Mouse (Mus musculus) cerebellum, postnatal 36 days (tissue): ENCODE results near the gene Fbxo10.
"Not testable (repeated sequence)": the region's sequence is repeated elsewhere in the genome, so short reads cannot be mapped to it uniquely, and the experiment has no call there.

ENCODE experiments used
- DNase-seq, 2 experiments: peaks; one replicate each; pipeline ENCODE4 v3.0.0; 2021 to 2022; ENCODE audit warnings: mixed read lengths in 2 of 2

The Fbxo10 gene

DNA sequence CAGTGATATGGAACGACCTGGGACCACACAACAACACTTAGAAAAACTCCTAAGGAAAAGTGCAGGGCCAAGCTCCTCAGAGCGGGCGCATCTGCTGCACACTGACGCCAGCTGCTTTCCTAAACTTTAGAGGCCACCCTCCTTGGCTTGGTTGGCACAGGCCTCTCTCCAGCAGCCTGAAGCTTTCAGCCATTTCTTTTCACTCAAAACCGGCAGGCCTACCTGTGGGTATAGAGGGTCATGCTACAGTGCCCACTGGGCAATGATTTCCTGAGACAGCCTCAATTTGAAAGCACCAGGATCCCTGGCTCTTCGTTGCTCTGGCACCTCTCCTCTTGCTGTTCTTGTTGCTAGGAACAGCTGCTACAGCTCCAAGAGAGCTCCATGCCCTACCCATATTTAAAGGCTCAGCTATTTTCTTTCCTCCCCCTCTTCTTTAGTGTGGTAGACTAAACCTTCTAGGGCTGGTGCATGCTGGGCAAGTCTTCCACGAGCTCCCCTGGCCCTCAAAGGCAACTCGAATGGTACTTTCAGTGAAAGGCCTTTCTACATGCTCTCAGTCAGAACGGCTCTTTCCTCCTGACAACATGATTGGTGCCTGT is 37.0 kb downstream of the Fbxo10 start:
- DNase-seq: no peak

DNA sequence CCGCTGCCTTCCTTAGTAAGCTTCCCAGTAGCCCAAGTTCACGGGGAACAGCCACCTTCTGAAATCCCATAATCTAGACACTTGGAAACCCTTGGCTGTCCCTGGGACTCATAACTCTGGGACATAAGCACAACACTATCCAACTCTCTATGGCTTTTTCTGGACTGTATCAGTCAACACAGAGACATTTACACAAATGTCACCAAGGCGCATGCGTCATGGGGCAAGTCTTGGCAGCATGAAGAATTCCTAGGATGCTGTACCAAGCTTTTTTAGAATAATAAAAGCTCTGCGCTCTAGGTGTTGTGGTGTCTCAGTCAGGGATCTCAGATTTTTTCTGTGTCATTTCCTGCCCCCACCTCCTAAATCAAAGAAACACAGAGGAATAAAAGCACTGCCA is 37.7 kb downstream of the Fbxo10 start:
- no peak for DNase-seq

DNA sequence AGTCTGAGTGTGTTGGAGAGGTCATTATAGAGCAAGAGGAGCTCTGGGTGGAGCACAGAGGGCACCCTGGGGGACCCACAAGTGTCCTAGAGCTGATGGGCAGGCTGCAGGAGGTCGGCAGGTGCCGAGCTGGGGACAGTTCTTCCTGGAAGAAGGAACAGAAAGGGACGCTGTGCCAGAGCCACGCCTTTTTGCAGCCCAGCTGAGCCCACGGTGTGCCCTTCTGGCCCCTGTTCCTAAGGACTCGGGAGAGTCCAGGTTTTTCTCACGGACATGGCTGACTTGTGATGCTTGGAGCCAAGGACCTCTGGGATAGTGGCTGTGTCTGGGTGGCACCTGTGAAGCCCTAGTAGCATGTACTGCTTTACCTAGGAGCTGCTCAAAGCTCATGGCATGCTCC is 43.6 kb downstream of the Fbxo10 start:
- no peak for DNase-seq

DNA sequence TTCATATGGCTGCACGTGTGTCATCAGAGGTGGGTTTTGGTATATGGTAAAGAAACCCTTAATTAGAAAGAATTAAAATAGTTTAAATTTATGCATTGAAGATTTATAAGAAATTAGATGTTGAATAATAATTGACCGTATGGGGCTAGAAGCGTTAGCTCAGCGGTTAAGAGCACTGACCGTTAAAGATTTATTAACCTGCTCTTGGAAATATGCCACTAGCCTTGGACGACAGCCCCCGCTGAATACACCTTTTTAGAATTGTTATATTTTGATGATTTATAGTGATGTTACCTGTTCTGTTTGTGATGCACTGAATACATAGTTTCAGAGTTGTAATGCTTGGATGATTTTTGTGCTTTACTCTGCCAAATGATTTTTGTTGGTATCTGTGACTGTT is 44.9 kb downstream of the Fbxo10 start:
- DNase-seq: not testable (repeated sequence)

DNA sequence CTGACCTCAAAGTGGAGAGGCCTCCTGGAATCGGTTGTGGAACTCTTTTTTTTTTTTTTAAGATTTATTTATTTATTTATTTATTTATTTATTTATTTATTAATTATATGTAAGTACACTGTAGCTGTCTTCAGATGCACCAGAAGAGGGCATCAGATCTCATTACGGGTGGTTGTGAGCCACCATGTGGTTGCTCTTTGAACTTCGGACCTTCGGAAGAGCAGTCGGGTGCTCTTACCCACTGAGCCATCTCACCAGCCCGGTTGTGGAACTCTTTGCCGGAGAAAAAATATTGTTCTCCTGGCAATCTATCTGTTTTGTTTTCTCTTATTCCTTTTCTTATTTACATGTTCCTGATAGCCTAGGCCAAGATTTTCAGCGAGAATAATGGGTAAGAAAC is 45.5 kb downstream of the Fbxo10 start:
- DNase-seq: not testable (repeated sequence)

DNA sequence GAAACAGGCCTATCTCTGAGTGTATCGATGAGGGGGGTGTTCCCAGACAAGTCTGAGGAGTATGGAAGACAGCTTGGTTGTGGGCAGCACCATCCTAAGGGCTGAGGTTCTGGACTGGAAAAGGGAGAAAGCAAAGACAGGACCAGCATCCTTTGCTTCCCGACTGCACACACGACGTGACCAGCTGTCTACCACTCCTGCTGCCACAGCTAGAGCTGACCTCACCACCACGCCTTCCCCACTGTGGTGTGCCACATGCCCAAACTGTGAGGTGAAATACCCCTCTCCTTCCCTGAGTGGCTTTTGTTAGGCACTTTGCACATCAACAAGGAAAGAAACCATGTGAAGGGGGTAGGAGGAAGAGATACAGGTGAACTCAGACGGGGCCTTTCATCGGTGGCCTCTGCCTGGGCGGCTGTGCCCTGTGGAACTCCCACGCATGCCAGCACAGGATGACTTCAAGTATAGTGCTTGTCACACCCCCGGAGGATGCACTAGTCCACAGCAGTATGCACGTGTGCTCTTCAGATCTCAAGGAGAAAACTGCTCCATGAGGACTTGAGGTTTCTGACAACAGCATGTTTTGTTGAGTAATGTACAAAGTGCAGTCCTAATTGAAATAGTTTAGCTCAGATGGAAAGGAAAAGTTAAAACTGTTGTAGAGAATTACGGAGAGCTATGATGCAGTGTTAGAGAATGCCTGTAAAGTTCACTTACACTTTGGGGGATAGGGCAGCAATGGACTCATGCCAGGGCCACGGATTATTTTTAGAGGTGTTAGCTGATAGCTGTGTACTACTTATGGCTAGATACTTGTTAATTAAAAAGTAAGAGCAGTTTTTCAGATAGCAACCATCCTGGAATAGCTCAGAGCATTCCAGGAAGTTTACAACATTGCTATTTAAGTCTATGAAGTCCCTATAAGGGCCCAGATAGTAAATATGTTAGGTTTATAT is 46.7 kb downstream of the Fbxo10 start:
- no peak for DNase-seq

DNA sequence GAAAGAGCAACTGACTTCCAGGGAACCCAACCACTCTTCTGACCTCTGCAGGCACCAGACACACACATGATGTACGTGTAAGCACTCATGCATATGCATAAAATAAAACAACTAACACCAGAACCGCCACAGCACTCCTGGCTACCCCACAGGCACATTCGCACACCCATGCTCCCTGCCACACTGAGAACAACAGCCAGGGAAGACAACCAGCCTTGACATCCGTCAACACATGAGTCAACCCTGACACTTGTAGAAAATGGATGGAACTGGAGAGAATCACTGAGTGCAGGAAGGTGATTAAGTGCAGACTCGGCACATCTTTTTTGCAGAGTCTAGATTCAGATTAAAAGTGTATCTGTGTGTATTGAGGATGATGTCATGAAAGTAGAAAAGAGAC is 47.8 kb downstream of the Fbxo10 start:
- no peak for DNase-seq

DNA sequence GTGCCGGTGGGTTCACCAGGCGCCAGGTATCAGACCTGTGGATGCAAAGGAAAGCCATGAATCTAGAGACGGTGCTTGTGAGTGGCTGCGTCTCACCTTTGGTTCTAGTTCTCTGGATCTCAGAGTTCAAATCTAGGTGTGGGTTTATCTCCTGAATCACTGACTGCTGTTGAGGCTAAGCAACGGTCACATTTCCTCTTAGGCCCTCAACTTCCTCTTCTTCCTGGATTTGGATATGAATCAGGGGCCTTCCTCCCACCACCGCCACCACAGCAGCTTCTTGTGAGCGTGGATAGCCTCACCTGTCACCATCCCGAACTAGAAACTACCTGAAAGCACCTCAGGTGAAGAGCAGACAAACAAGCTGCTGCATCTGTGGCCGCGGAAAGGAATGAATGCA is 48.4 kb downstream of the Fbxo10 start:
- no peak for DNase-seq

DNA sequence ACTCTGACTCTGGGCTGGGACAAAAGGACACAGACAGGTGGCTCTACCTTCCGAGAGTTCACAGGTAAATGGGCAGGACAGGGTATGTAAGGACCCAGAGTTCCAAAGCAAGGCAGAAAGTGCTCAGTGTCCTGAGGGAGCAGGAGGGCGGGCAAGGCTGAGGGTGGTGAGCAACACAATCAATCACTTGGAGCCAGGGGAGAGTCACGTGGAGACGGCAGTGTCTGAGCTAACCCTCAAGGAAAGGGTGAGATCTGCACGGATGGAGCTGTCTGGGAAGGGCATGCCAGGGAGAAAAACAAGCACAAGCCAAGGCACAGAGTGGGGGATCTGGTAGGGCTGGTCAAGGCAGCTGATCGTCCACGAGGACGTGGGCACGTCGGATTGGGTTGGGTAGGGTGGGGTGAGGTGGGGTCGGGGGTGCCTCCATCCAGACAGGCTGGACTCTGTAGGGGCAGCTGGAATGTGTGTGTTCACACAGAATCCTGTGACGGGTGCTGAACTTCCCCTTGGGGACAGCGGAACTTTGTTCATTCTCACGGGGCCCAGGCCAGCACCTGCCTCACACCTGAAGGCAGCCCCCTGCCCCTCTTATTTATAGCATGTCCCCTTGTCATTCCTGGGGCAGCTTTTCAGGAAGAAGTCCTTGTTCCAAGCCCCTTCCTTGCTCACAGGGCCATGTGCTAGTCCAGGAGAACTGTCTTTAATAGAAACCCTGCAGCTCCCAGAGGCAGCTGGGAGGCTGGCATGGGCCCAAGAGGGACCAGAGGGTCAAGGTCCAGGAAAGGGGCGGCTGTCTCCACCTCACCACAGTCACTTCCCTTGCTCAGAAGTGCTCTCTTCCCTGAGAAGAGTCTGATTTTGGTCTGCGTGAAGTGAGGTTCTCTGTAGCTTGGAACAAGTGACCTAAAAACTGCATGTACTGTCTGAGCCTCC is 49.4 kb downstream of the Fbxo10 start:
- no peak for DNase-seq

DNA sequence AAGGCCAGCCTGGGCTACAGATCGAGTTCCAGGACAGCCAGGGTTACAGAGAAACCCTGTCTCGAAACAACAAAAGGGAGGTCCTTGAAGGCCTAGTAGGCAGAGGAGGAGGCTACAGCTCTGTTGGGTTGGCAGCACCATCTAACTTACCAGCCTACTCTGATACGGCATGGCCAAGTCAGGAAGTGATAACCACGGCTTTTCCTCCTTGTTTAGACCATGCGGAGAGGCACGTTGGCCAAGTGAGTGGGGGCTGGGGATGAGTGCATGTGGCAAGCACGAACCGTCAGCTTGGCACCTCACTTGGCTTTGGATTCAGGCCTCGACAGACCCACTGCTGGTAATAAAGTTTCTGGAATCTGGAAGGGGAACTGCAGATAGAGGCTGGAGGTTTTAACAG is 51.8 kb downstream of the Fbxo10 start:
- no peak for DNase-seq

DNA sequence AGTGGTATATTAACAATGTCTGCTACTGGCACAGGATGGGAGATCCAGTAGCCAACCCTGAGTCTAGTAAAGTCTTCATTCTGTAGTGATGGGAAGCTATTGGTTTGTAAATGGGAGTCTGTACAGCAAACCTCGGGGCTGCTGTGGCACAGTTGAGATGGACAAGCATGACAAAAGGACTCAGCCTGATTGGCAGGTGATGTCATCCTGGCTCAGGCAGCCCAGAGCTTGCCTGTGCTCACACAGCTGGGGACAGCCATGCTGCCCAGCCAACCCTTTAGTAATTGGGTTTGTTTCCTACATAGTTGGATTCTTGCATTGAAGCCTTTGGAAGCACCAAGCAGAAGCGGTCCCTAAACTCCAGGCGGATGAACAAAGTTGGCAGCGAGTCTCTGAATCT is 57.9 kb downstream of the Fbxo10 start:
- DNase-seq: no peak

DNA sequence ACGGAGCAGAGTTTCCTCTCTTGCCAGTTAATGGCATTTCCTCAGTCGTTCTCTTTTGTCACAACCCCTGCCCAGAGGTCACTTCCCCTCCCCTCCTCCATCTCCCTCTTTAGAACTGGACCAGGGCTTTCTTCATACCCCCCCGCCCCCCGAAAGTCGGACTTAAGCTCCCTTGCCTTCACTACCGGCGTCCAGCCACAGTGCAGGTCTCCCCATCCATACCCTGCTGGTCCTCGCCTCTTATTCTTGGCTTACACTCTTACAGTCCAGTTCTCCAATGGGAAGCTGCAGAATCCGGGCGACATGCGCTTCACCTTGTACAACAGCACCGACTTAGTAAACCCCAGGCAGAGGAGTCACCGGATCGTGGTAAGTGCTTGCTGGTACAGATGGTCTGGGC is 65.4 kb downstream of the Fbxo10 start:
- DNase-seq: peak in 1 of 2 experiments; percentile 15

DNA sequence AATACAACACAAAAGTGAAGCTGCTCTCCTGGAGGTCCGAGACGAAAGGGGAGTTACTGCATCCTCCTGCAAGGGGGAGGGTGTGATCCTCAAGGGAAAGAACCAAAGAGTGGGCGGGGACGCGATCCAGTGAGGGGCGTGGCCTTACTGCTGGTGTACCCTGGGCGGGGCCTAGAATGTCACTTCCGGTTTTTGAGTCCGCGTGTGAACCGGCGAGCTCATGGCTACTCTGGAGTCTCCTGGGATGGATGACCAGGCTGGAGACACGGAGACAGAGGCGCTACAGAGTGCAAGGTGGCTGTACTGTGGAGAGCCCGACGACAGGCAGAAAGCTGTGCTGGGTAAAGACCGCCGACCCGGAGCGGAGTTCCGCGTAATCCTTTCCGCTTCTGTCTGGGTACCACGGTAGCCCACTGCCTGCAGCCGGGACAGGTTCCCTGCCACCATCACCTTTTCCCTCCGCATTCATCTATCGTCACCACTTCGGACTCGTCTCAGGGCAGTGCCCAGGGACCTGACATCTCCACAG is 65.9 kb downstream of the Fbxo10 start, which contains the start of gene Polr1e:
Polr1e (plus strand) TSS at position 132 of the 529 bp plus-strand sequence.
- peak; percentile 82 to 83 for DNase-seq

DNA sequence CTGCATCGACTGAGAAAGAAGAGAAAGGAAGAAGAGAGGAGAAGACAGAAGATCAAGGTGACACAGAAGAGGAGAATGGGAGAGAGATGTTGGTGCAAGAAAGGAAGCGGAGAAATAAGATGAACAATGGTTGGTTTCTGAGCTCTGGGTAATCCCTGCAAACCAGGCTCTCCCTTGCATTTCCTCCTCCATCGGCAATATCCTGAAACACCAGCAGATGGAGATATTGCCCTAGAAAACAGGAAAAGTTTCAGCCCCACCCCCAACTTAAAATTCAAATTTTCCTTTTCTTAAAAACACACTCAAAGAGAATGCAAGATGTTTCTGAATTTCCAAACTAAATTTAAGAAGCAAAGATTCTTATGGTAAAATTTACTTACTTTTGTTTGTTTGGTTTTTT is 68.8 kb downstream of the Fbxo10 start:
- peak; percentile 45 to 71 for DNase-seq

DNA sequence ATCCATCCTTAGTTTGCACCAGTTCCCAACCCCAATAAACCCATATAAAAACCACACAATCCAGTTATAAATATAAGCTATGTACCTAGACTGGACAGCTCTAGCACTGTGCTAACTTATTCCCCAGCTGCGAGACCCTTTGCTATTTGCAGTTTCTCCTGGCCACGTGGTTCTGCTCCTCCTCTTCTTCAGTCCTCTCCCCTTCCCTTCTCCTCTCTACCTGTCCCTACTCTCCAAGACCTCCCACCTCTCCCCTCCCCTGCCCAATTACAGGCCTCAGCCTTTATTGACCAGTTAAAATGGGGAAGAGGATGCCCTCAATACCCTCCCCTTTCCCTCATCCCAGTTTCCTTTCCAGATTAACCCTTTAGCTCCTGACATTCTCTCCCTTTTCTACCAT is 70.9 kb downstream of the Fbxo10 start:
- no peak for DNase-seq

DNA sequence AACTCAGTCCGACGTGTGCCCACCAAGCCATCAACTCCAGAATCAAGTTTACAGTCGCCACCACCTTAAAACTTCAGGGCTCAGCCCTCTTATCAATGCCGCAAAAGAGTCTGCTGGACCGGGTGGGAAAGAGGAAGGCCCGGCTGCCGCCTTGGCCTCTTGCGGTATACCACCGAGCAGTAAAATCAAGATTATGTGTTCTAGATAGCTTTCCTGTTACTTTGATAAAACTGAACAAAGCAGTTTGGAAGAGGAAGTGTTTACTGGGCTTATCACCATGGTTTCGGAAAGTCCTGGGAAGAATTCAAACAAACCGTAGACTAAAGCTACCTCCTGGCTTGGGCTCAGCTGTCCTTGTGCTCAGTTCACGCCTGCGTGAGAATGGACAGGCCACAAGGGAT is 71.4 kb downstream of the Fbxo10 start:
- DNase-seq: no peak

DNA sequence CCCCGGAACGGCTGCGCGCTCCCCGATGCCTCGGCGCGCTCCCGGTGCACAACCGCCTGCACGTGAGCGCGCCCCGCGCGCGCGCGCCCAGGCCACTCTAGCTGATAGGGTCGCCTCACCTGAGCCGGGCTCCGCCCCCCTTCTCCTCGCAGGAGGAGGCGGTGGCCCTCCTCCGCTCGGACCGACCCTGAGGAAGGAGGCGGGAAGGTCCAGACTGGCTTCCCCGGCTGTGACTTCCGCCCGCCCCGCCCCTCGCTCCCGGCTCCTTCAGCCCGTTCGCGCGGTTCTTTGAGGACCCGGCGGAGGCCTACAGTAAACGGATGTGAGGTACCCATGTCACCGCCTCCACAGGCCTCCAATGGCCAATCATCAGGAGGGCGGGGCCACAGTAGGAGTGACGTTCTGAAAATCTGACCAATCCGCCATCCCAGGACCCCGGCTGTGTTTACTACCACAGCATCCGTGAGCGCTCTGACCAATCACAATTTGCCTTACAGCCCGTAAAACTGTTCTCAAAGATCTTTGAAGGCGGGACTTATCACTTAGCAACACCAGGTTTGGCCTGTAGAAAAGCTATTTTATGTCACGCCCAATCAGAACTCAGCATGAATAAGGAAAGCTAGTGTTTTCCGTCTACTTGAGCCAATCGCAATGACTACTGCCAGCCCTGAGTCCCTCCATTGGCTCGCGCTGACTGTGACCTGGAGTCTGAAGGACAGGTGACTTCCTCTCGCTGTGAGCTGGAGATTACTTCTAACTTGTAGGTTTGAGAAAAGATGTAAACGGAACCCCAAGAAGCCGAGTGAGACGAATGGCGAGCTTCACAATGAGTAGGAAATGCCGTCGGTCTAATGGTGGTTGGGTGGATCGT is 72.1 kb downstream of the Fbxo10 start, which contains the start of gene Zbtb5:
Zbtb5 (minus strand) TSS at position 308 of the 871 bp plus-strand sequence.
- DNase-seq: peak; percentile 99 to 100

DNA sequence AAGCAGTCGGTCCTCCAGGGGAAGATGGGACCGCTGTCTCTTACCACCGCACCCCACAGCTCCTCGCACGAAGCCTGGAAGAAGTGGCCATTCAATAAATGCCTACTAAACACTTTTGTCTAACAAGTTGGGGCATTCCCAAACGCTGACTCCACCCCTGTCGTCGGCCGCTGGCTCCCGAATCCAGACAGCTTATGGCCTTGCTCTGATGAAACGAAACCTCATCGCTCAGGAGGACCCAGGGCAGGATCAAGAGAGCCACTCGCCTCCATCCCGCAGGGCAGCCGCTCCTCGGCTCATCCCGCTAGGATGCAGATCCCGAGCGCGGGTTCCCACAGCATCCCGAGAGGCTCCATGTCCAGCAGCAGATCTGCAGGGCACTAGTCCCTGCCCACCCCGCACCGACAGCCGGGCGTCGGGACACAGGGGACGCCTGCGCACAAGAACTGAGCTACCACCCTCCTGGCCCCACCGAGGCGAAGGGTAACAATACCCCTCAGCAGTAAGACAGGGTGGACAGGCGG is 72.8 kb downstream of the Fbxo10 start:
- DNase-seq: no peak

DNA sequence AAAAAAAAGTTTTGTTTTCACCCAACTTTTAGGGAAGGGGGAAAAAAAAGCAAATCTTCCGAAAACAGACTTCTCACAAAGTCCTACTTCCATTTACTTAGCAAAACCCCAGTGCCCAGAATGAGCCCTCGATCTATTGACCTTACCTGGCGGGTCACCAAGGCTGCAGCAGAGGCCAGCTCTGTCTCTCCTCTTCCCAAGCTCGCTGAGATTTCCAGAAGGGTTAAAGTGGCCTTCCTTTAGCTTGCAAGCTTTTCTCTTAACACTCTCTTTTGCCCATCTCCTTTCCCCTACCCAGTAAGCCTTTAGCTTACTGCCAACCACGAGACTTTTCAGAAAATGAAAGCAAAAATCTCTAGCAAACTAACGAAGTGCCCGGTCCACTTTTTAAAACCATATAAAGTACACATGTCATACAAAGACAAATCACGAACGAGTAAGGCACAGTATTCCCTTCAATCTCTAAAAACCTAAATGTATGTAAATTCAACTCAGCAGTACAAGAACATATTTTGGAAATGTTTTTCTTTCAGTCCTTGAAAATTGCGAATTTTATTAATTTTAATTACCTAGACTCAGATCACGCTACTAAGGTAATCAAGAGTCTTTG is 73.5 kb downstream of the Fbxo10 start:
- DNase-seq: peak in 1 of 2 experiments; percentile 21

DNA sequence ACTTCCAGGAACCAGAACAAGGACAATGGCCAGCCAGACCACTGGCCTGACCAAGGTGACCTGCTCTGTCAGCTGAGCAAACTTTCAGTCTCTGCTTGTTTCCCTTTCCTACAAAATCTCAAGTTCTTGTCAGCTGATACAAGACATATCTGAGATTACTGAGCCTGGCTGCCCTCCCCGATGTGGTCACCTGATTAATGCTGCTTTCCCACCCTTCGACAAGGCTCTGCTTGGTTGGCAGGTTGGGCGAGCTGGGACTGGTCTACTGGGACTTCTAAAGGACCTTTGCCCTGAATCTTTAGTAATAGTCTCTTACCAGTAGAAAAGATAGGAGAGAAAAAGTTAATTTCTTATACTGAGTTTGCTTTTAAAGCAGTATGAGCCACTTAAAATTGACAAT is 79.0 kb downstream of the Fbxo10 start:
- DNase-seq: no peak

DNA sequence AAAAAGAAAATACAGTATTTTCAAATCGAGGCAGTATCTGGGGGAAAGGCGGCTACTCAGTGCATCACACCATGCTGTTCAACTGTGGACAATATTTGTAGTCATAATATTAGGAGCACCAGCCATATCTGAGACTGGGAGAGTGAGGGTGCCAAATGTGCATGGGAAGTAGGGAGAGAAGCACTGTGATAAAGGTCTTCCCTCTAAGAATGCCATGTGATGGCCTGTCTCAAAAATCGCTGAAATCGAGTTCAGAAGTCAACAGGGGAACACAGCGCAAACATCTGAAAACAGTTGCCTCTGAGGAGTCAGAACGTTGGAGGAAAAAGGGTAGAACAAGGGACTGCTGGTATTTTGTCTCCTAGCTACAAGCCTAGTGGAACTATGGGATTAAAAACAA is 84.4 kb downstream of the Fbxo10 start:
- DNase-seq: no peak
